Mouse (Mus musculus) right cerebral cortex, adult 18-20 months (tissue): ENCODE results near the gene Rfpl4.
A peak's percentile ranks its signal among the peaks of the same experiment; 100 is the strongest.
"Not testable (repeated sequence)": the region's sequence is repeated elsewhere in the genome, so short reads cannot be mapped to it uniquely, and the experiment has no call there.

Experiments used
- DNase-seq: peaks from one replicate; pipeline ENCODE4 v3.0.0; 2022; ENCODE audit warnings: mixed read lengths

Gene Rfpl4

DNA sequence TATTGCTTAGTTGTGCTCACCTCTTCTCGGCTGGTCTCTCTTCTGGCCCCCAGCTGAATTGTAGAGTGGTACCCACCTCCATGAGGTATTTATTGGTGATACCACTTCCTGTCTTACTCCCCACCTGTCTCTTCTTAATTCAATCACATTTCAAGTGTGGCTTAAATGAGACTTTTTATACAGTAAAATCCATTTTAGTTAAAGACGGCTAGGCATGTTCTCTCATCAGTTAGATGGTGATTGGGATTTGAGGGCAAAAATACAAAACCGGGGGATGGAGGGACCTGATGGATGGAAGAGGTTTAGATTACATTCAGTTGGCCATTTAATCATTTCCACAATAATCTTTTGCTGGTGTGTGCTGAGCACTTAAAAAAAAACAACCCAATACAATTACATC lies at the start of gene Rfpl4:
TSS of gene Rfpl4 (minus strand) at position 101 of the 400 bp plus-strand sequence.
- no peak for DNase-seq

GRCm38 (mm10) chr7:5149570-5149969 lies 32.8 kb upstream of the Rfpl4 start, which contains the start of gene Vmn1r55:
Gene Vmn1r55, minus strand, starts transcription at chr7:5149670.
- not testable (repeated sequence) for DNase-seq

DNA sequence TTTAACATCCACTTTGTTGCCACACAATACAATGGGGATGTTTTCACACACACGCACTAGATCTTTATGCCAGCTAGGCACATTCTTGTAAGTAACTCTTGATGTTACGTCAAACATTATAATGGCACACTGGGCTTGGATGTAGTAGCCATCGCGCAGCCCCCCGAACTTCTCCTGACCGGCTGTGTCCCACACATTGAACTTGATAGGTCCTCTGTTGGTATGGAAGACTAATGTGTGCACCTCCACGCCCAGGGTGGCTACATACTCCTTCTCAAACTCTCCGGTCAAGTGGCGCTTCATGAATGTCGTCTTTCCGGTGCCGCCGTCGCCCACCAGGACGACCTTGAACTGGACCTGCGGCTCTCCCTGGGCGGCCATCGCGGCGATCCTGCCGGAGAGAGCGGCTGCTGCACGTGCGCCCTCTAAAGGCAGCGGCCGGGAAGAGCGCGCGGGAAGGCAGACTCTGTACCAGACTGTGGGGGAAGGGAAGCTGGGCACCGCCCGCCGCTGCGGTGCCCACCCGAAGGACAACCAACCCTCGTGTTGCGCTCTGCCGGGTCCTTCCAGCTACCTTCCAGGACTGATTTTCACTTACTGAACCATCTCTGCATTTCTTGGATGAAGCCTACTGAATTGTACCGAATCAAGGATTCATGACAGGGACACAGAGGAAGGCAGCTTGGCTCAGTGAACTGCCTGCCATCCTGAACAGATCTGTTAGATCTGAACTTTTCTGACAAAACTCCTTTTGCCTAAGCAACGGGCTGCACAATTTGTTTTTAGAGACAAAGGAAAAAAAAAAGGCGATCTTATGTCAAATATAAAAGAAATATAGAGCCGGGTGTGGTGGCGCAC lies 9.0 kb upstream of the Rfpl4 start, which contains the start of gene Rasl2-9:
TSS of gene Rasl2-9 (minus strand) at position 402 of the 858 bp plus-strand sequence.
- peak; percentile 74 for DNase-seq

GRCm38 (mm10) chr7:5125078-5125477 lies 8.3 kb upstream of the Rfpl4 start:
- no peak for DNase-seq

DNA sequence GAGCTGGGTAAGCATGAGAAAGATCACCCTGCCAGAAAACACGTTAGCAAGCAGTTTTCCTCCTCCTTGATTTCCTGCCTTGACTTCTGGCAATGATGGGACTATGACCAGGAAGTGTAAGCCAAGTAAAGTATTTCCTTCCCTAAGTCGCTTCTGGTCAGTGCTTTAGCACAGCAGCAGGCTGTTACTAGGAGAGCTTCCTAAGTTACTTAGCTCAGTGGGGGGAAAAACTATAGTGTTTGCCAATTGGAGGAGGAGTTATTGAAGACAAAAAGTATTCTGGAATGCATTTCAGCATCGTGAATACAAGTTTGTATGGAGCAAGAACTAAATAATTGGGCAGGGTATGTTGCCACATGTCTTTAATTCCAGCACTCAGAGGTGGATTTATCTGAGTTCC lies 4.0 kb downstream of the Rfpl4 start:
- no peak for DNase-seq

- DNase-seq: no peak
Measured at GRCm38 (mm10) chr7:5109301-5109700, 7.4 kb downstream of the Rfpl4 start.

DNA sequence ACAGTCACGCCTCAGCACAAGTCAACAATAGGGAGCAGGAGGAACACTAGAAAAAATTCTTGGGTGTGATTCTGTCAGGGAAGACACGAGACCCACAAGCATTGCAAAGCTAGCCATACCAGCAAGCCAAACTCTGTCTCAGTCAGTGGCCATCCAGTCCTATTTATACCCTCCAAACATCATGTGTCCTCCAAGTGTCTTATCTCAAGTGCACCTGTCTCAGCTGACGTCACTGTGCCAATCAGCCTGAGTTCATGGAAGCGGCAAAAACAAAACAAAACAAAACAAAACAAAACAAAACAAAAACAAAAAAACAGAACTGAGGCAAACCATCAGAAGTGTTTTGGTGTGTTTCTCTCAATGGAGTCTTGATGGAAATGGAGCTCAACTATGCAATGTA lies 8.5 kb downstream of the Rfpl4 start:
- DNase-seq: no peak

GRCm38 (mm10) chr7:5102564-5102963 lies 14.2 kb downstream of the Rfpl4 start:
- no peak for DNase-seq

DNA sequence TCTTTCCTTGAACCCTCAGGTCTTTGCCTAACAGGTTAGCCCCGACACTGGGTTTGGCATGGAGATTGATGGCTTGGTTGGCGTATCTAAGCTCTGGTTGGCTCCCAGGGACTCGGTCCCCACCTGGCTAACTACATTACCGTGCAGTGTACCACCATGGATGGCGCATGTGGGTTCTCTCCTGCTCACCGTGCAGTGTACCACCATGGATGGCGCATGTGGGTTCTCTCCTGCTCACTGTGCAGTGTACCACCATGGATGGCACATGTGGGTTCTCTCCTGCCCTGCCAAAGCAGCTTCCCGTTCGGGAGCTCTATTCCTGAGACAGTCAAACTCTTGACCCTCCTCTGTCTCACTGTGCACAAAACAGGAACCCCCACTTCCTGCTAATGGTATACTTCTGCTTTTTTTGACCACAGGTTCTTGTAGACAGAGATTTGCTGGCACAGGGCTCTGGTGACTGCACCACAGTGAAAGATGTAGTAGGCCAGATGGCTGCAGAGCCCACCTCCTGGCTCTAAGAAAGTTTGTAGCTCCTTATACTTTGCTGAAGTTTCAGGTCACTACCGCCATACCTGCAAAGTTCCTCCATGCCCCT lies 15.6 kb downstream of the Rfpl4 start:
- DNase-seq: no peak

DNA sequence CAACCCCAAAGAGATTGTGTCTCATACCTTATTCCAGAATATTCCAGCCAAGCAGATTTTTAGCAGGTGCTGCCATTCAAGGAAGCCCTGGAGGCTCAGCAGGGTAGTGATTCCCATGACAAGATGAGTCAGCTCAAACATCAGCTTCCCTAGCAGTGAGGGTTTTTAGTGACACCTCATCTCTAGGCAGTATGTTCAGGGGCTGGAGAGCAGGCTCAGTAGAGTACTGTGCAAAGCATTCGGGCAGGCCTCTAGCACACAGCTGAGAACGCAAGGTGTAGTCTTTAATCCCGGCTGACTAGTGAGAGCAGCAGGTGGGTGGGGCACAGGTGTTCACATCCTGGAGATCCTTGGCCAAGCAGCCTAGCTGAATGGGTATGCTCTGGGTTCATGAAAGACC lies 17.0 kb downstream of the Rfpl4 start:
- DNase-seq: no peak

- no peak for DNase-seq
Measured at GRCm38 (mm10) chr7:5098769-5099168, 18.0 kb downstream of the Rfpl4 start.

GRCm38 (mm10) chr7:5092831-5093510 lies 23.8 kb downstream of the Rfpl4 start:
- no peak for DNase-seq

- no peak for DNase-seq
Measured at GRCm38 (mm10) chr7:5092381-5092780, 24.4 kb downstream of the Rfpl4 start.

GRCm38 (mm10) chr7:5091008-5091728 lies 25.6 kb downstream of the Rfpl4 start:
- peak; percentile 67 for DNase-seq

GRCm38 (mm10) chr7:5089853-5090252 lies 26.9 kb downstream of the Rfpl4 start:
- peak; percentile 77 for DNase-seq

DNA sequence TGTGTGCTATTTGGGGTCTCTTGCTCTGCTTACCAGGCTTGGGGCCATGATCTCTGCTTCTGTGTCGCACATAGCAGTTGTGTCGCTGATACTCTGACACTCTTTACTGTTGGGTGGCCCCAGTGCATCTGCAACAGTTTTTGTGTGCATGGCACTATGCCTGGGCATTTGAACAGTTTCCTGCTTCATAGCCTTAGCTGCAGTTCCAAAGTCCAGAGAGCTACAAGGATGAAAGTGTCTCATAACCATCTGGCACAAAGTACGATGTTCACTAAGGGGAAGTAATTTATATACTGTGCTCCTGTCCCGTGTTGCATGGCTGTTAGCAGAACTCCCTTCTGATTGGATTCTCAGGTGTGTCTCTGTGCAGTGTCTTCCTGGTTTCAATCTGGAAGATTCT lies 28.9 kb downstream of the Rfpl4 start:
- no peak for DNase-seq

GRCm38 (mm10) chr7:5086921-5087440 lies 29.8 kb downstream of the Rfpl4 start:
- DNase-seq: no peak

DNA sequence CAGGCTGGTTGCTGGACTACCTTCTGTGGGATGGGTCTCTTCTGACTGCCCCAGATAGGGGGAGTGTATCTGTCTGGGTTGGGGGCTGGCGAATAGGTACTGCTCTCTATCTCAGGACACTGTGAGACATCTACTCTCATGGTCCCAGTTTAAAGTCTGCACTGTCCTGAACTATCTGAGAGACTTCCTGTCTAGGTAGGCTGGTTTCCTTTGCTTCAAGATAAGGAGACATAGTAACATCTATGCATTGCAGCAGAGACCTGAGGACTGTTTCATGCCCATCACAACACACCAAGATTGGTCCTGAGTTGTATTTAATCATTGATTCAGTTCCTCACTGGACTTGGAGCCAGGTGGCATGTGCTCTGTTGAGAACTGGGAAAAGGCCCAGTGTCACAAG lies 31.2 kb downstream of the Rfpl4 start:
- no peak for DNase-seq

DNA sequence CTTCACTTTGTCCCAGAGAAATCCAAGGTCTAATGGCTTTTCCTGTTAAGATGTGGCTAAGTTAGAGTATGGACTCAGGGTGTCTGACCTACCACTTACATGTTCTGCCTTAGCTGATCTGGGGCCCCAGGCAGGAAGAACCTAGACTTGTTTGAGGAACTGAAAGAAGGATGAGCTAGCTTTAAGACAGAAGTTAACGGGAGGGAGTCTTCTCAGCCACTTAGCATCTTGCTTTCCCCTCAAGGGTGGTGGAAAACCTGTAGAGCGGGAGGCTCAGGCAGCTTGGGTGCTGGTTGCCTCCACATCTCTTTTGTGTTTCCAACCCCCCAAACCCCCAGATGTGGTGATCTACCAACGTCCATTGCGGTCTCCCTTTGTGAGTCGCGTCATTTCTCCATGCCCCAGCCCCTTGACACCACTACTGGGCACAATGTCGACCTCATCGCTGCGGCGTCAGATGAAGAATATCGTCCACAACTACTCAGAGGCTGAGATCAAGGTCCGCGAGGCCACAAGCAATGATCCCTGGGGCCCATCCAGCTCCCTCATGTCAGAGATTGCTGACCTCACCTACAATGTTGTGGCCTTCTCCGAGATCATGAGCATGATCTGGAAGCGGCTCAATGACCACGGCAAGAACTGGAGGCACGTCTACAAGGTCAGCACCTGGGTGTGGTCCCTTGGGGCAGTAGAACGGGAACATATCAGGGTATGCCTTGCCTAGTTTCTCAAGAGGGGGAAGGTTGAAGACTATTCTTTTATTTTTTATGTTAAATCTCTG lies 33.2 kb downstream of the Rfpl4 start:
- DNase-seq: no peak

DNA sequence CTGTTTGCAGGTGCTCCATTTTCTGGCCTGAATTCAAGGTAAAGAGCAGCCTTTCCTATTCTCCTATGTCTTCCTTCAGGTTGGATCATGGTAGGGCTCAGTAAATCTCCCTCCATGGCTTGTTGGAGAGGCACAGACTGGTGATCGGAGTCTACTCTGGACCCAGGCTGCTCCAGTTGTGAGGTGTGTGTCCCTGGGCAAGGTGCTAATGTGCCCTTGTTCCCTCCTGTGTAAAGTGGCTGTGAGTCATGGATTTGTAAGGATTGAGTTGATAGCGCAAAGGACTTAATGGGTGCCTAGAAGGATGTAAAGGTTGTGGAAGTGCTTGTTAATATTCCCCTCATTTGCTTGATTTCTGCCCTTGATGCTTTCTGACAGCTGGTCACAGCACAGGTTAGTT lies 34.8 kb downstream of the Rfpl4 start:
- DNase-seq: no peak

DNA sequence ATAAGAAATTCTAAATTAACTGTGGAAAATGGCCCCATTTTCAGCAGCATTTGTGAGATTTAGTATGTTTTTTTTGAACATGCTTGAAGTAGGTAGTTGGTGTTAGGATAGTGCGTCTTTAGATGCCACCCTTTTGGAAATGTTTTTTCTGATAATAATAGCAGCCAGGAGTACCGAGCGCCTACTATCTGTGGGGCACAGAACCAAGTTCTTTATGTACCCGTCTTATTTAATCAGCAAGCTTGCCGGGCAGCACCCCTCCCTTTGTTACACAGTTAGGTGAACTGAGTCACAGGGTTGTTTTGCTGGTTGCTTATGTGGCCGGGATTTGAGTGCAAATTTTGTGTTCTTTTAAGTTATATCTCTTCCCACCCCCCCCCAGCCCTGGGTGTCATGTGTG lies 35.5 kb downstream of the Rfpl4 start:
- DNase-seq: no peak

- DNase-seq: no peak
Measured at GRCm38 (mm10) chr7:5080815-5081214, 35.9 kb downstream of the Rfpl4 start.
